Mouse (Mus musculus): Measurements from ENCODE around the gene Cask.

Cask gene

DNA sequence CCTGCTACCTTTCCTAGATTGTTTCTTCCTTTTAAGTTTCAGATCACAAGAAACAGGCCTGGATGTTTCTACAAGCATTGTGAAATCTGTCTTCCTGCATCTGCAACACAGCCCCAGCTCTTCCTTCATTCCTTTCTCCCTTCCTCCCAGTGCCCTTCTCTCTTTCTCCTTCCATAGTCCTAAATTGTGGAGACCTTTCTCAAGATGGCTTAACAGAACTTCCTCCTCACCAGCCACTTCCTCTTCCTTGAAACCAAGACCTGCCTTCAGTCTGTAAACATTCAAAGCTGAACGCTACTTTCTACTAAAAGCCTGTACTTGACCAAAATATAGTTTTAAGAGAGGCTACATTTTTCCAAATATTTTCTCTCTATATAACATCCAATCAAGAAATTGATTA lies 214.8 kb downstream of the Cask start:
- no peak for DNase-seq (ENCODE audit: low read depth in 1 of 2, low spot score in 2 of 2)

GRCm38 (mm10) chrX:13631599-13632283 lies 219.4 kb downstream of the Cask start, which contains the start of gene Gpr34:
Gpr34 (plus strand) TSS chrX:13632089.
- DNase-seq (ENCODE audit: low read depth in 1 of 2, low spot score in 2 of 2), result no peak

GRCm38 (mm10) chrX:13622654-13623053 lies 228.5 kb downstream of the Cask start:
- no peak for DNase-seq (ENCODE audit: low read depth in 1 of 2, low spot score in 2 of 2)

DNA sequence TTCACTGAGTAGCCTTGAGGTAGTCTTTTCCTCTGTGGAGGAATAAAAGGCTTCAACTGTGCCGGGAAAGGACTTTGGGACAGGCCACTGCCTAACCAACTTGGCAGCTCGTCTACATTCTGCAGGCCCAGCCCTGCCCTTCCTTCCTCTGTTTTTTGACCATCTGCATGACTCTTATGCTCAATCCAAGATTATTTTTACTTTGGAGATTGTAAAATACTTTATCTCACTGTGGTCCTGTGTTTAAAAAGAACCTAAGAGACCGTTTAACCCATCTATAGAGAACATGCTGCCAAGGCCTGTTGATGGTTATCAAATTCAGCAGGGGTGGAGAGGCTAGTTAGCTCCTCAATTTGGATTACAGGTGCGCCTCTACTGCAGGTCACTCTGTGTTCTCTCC lies 229.7 kb downstream of the Cask start:
- DNase-seq (ENCODE audit: low read depth in 1 of 2, low spot score in 2 of 2), result no peak

GRCm38 (mm10) chrX:13618476-13618875 lies 232.7 kb downstream of the Cask start:
- no peak for DNase-seq (ENCODE audit: low read depth in 1 of 2, low spot score in 2 of 2)

GRCm38 (mm10) chrX:13617294-13617693 lies 233.9 kb downstream of the Cask start:
- DNase-seq (ENCODE audit: low read depth in 1 of 2, low spot score in 2 of 2), result no peak

GRCm38 (mm10) chrX:13616726-13617125 lies 234.4 kb downstream of the Cask start:
- DNase-seq (ENCODE audit: low read depth in 1 of 2, low spot score in 2 of 2), result no peak

DNA sequence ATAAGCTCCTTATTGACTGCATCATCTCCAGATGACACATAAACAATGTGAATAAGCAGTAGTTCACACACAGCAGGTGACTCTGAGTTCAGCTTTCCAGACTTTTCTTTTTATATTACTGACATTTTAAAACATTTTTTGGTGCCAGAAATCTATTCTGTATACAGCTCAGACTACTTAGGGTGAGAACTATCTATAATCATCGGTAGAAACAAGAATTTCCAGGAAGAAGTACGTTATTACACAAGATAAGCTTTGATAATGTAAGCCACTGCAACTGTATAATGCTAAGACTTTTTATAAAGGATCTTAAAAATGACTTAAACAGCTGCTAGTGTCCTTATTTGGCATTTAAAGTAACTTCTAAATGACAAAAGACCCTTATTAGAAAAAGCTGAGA lies 239.1 kb downstream of the Cask start:
- DNase-seq (ENCODE audit: low read depth in 1 of 2, low spot score in 2 of 2), result no peak

GRCm38 (mm10) chrX:13611114-13611513 lies 240.1 kb downstream of the Cask start:
- no peak for DNase-seq (ENCODE audit: low read depth in 1 of 2, low spot score in 2 of 2)

DNA sequence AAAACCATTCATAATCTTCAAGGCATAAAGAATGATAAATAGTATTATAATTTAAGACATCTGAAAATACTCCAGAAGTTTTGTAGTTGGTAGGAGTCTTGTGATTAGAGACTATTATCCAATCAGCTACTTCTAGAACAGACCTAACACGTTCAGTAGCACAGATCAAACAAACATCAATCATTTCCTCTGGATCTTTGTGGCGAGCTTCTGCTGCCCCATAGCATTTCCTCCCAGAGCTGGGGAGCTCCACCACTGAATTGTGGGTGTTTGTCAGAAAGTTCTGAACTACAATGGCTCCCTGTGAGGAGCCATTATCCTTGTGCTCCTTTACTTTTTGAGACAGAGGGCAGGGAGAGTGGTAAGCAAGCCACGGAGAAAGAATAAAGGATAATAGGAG lies 243.4 kb downstream of the Cask start:
- DNase-seq (ENCODE audit: low read depth in 1 of 2, low spot score in 2 of 2), result no peak

DNA sequence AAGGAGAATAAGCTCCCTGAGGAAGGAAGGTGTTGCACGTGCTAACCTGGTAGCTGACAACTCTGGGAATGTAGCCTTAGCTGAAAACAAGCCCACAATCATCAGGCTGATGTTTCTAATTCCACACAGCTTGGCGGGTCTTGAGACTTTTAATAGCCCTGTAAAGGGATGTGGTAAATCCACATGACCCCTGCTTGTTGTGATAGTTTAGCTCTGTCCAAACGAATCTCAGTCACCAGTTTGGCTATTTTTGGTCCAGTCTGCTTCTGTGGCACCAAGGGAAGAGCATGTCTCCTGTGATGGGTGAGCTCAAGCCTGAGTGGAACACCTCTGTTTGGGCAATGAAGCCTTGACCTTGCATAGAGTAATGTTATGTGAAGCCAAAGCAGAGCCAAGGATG lies 244.4 kb downstream of the Cask start:
- no peak for DNase-seq (ENCODE audit: low read depth in 1 of 2, low spot score in 2 of 2)

DNA sequence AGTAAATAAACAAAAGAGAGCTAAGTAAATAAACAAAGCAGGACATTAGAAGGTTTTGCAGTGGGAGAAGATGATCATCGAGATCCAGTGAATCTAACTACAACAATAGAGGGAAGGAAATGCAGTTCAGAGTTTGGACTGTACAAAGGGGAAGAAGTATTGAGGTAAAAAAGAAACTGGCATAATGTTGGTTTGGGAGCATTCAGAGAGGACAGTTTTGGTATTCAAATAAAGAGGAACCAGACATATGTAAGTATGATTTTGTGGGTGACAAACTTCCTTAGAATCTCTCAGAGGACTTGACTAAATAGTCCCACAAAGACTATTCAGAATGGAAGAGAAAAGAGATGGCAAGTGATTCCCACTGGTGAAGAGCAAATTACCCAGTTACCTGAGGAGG lies 251.2 kb downstream of the Cask start:
- DNase-seq (ENCODE audit: low read depth in 1 of 2, low spot score in 2 of 2), result no peak

DNA sequence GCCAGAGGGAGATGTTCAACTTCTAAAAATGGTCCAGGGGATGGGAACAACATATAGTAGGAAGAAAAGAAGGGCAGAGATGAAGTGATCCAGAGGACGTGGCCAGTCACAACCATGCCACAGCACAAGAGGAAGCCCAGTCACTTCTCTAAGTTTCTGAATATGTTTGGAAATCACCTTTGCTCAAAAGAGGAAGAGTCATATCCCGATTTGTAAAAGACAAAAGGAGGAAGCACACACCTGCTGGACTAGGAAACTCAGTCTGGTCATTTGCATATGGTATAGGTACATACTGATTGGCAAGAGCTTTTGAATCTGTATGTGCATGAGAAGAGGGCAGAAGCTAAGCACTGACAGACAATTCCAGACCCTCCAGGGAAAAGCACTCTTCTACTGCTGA lies 251.8 kb downstream of the Cask start:
- no peak for DNase-seq (ENCODE audit: low read depth in 1 of 2, low spot score in 2 of 2)

- no peak for DNase-seq (ENCODE audit: low read depth in 1 of 2, low spot score in 2 of 2)
Measured at GRCm38 (mm10) chrX:13577647-13578046, 273.5 kb downstream of the Cask start.

- DNase-seq (ENCODE audit: low read depth in 1 of 2, low spot score in 2 of 2), result no peak
Measured at GRCm38 (mm10) chrX:13576606-13577005, 274.6 kb downstream of the Cask start.

DNA sequence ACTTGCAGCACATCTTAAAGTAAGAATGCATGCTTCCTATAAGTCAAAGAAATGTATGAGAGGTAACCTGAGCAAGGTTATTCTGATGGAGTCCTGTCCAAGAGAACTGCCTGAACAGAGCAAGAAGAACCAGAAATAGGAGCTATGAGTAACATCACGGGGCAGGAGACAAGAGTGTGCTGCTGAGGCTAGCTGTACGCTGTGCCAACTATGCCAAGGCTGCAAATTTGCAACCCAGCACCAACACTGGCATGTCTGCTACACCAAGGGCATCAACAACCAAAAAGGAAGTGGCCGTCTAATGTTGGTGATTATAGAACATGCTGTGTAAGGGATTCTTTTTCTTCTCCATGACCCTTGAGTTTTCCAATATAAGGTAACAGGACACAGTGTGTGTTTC lies 276.3 kb downstream of the Cask start:
- DNase-seq (ENCODE audit: low read depth in 1 of 2, low spot score in 2 of 2), result no peak

DNA sequence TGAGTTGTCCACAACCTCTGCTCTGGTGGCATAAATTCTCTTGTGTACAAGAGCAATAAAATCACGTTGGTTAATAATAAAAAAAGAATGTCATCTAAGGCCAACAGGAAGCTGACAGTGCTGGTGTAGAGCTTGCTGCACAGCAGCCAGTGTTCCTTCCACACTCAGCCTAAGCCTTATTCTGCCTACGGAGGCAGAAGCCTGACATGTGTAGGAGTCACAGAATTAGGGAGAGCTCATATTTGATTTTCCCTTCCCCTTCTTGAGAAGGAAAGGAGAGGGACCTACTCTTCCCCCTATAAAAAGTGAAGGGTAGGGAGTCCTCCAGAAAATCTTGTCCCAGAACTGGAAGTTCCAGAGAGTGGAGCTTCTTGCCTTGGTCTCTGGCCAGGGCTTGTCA lies 276.9 kb downstream of the Cask start:
- DNase-seq (ENCODE audit: low read depth in 1 of 2, low spot score in 2 of 2), result no peak

- DNase-seq (ENCODE audit: low read depth in 1 of 2, low spot score in 2 of 2), result no peak
Measured at GRCm38 (mm10) chrX:13554504-13554903, 296.7 kb downstream of the Cask start.

GRCm38 (mm10) chrX:13552288-13552687 lies 298.9 kb downstream of the Cask start:
- DNase-seq (ENCODE audit: low read depth in 1 of 2, low spot score in 2 of 2), result no peak

DNA sequence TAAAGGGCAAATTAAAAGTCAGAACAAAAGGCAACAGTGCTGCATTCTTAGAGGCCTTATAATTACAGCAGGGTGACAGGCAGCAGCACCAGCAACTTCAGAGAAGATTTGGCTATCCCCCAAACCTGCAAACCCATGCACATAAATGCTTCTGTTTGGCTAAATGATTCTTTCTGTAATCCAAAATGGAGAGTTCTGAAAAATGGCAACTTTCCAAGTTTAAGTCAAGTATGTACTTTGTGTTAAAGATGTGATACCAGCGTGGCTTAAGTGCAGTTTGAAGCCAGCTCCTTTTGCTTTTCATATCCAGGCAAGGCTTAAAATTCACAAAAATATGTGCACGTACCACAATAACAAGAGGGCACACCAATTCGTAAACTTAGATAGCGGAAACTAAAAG lies 299.6 kb downstream of the Cask start:
- no peak for DNase-seq (ENCODE audit: low read depth in 1 of 2, low spot score in 2 of 2)

- DNase-seq (ENCODE audit: low read depth in 1 of 2, low spot score in 2 of 2), result no peak
Measured at GRCm38 (mm10) chrX:13549100-13549499, 302.1 kb downstream of the Cask start.

DNA sequence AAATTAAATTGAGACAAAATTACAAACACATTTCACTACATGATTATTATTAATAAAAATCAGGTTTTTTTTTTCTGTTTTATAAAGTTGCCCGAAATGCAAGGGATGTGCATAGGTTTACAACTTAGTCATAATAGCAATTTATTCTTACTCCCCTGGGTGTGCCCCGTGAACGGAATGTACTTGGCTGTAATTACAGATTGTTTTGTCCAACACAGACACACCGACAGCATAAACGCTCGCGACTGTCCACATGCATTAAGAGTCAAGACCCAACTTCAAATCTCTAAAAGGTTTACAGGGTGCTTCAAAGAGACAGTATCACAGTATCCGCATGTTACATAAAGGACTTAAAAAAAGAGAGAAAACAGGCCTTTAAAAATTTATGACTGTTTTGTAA lies 329.9 kb downstream of the Cask start:
- DNase-seq (ENCODE audit: low read depth in 1 of 2, low spot score in 2 of 2), result no peak

GRCm38 (mm10) chrX:13520566-13520965 lies 330.6 kb downstream of the Cask start:
- DNase-seq (ENCODE audit: low read depth in 1 of 2, low spot score in 2 of 2), result no peak

- no peak for DNase-seq (ENCODE audit: low read depth in 1 of 2, low spot score in 2 of 2)
Measured at GRCm38 (mm10) chrX:13519408-13519783, 331.8 kb downstream of the Cask start.
